Mouse (Mus musculus) liver, embryonic 14.5 days (tissue): ENCODE measurements around the gene D630003M21Rik. TPM values are rescaled to one million over a fixed set of nuclear protein-coding genes. Genes with fewer than 3 reads are reported as not detected.

Experiments used
- ATAC-seq: fragments of 200-750 bp; cut with Nextera tagmentation; 2 replicates; pipeline ENCODE4 v1.8.0; 2017; ENCODE audit warnings: moderate number of reproducible peaks, mild to moderate bottlenecking, moderate library complexity; ENCODE audit not compliant: insufficient read depth
- DNase-seq, 3 experiments: peaks; one replicate each; pipeline ENCODE4 v3.0.0-alpha.2; 2012 to 2013; ENCODE audit warnings: low read depth in 3 of 3, low spot score in 3 of 3
- H3K27ac ChIP-seq: fragments of 300-500 bp; sonication (generic); 2 replicates; pipeline ENCODE4 v1.5.1; 2014; ENCODE audit warnings: moderate library complexity, mild to moderate bottlenecking, control low read depth, inconsistent platforms
- H3K27me3 ChIP-seq: fragments of 300-500 bp; sonication (generic); 2 replicates; pipeline ENCODE4 v1.6.1; 2014; ENCODE audit warnings: mild to moderate bottlenecking, low read length, moderate library complexity; ENCODE audit not compliant: control insufficient read depth, insufficient read depth
- H3K36me3 ChIP-seq: fragments of 300-500 bp; sonication (generic); replicated peaks from 2 replicates; pipeline ENCODE4 v1.6.1; 2014; ENCODE audit warnings: low read depth; ENCODE audit not compliant: control insufficient read depth, insufficient read depth
- H3K4me1 ChIP-seq, 2 experiments: fragments of 200-500 bp in 1 of 2; fragments of 300-500 bp in 1 of 2; sonication (generic) in 1 of 2; replicated peaks; 2 replicates each; pipeline ENCODE4 v1.6.1; 2012 to 2014; ENCODE audit warnings: antibody characterized with exemption in 1 of 2, inconsistent platforms in 1 of 2, low read length in 1 of 2; ENCODE audit not compliant: control insufficient read depth in 2 of 2, insufficient read depth in 2 of 2
- H3K4me2 ChIP-seq: fragments of 300-500 bp; sonication (generic); 2 replicates; pipeline ENCODE4 v1.6.1; 2014; ENCODE audit warnings: low read depth, mild to moderate bottlenecking, control low read depth, moderate library complexity
- H3K4me3 ChIP-seq, 2 experiments: fragments of 200-500 bp in 1 of 2; fragments of 300-500 bp in 1 of 2; sonication (generic) in 1 of 2; 2 replicates each; pipeline ENCODE4 v1.5.1; 2012 to 2014; ENCODE audit warnings: low read depth in 2 of 2, low read length in 2 of 2, mild to moderate bottlenecking in 2 of 2, control low read depth in 1 of 2, inconsistent platforms in 1 of 2, moderate library complexity in 1 of 2; ENCODE audit not compliant: insufficient read depth in 1 of 2
- H3K9ac ChIP-seq: fragments of 300-500 bp; sonication (generic); replicated peaks from 2 replicates; pipeline ENCODE4 v1.6.1; 2014; ENCODE audit warnings: mild to moderate bottlenecking, control low read depth, moderate library complexity
- H3K9me3 ChIP-seq: fragments of 300-500 bp; sonication (generic); 2 replicates; pipeline ENCODE4 v1.6.1; 2016; ENCODE audit warnings: low read length, mixed read lengths; ENCODE audit not compliant: control insufficient read depth
- CTCF ChIP-seq: IDR thresholded peaks from 2 replicates; pipeline ENCODE4 v1.5.1; 2016; ENCODE audit warnings: antibody characterized with exemption, low read depth, control low read depth
- EP300 ChIP-seq: IDR thresholded peaks from 2 replicates; pipeline ENCODE4 v1.6.1; 2016; ENCODE audit warnings: antibody characterized with exemption, low read depth
- WGBS: fragments of 180-500 bp; shearing (Covaris S2); extraction: QIAGEN DNeasy Blood & Tissue Kit; methylation state at CpG from one replicate; pipeline ENCODE4 v1.1.7; 2014; ENCODE audit not compliant: insufficient replicate concordance; 5-methylcytosine and 5-hydroxymethylcytosine counted together
- polyA plus RNA-seq, 2 experiments: library from polyadenylated mRNA; depleted of rRNA in 1 of 2; stranded (reverse) in 1 of 2; unstranded in 1 of 2; fragments of >200 nt; fragmentation: Nextera tagmentation in 1 of 2; extraction: Ambion mirVana in 1 of 2; gene quantifications; 2 replicates each; pipeline versions ENCODE4 v1.2.1 to v1.2.3; 2012 to 2014

D630003M21Rik gene
- polyA plus RNA-seq, 2 experiments: 0.24 to 0.33 TPM

- WGBS: 35% methylated on average over 10 of the region's 10 CpGs
- no peak for ATAC-seq
- peak; percentile 82 for TF ChIP-seq CTCF
- TF ChIP-seq EP300: no peak
- peak in 2 of 3 experiments; percentile 32 to 42 for DNase-seq
- Histone ChIP-seq H3K36me3 (no peaks in the 10 kb centered on the region), H3K4me3 (no peak overlapping the region), H3K27ac (no peak overlapping the region), H3K9ac (no peak overlapping the region), H3K27me3 (no peaks in the 10 kb centered on the region), H3K4me2 (no peak overlapping the region), H3K4me1 (no peaks in the 10 kb centered on the region; a peak in 1 of 4 replicates), H3K9me3 (no peaks in the 10 kb centered on the region)
Observed at GRCm38 (mm10) chr2:158194945-158195640, 33.9 kb downstream of the D630003M21Rik start.

GRCm38 (mm10) chr2:158193611-158194336 lies 35.2 kb downstream of the D630003M21Rik start:
- Histone ChIP-seq H3K27me3 (no peaks in the 10 kb centered on the region; the same call in 1 of the 2 replicates), H3K36me3 (no peaks in the 10 kb centered on the region), H3K4me3 (no peak overlapping the region), H3K4me1 (no peaks in the 10 kb centered on the region; a peak in 1 of 4 replicates), H3K9ac (no peak overlapping the region), H3K4me2 (no peak overlapping the region), H3K27ac (no peak overlapping the region), H3K9me3 (no peaks in the 10 kb centered on the region)
- ATAC-seq: no peak
- TF ChIP-seq CTCF: no peak
- 48% methylated on average over 10 of the region's 10 CpGs for WGBS
- DNase-seq: no peak

GRCm38 (mm10) chr2:158191098-158191497 lies 37.9 kb downstream of the D630003M21Rik start:
- no peak for ATAC-seq
- Histone ChIP-seq H3K4me1 (no peaks in the 10 kb centered on the region; a peak in 1 of 4 replicates), H3K4me2 (no peak overlapping the region), H3K9ac (no peak overlapping the region), H3K9me3 (no peaks in the 10 kb centered on the region), H3K36me3 (no peaks in the 10 kb centered on the region), H3K27me3 (no peaks in the 10 kb centered on the region; the same call in 1 of the 2 replicates), H3K4me3 (no peak overlapping the region), H3K27ac (no peak overlapping the region)
- WGBS: 59% methylated on average over 7 of the region's 7 CpGs
- DNase-seq: no peak
- TF ChIP-seq EP300 (no peak), CTCF (no peak)

GRCm38 (mm10) chr2:158189451-158189850 lies 39.6 kb downstream of the D630003M21Rik start:
- H3K4me2 ChIP-seq: no peak overlapping the region
- no peak overlapping the region for H3K9ac ChIP-seq
- H3K4me3 ChIP-seq: no peak overlapping the region
- WGBS: 48% methylated on average over 11 of the region's 11 CpGs
- TF ChIP-seq EP300 (no peak), CTCF (no peak)
- no peaks in the 10 kb centered on the region; a peak in 1 of 4 replicates for H3K4me1 ChIP-seq
- H3K27ac ChIP-seq: no peak overlapping the region
- no peak for DNase-seq
- no peaks in the 10 kb centered on the region for H3K9me3 ChIP-seq
- ATAC-seq: no peak
- H3K27me3 ChIP-seq: no peaks in the 10 kb centered on the region; the same call in 1 of the 2 replicates
- no peaks in the 10 kb centered on the region for H3K36me3 ChIP-seq

- Histone ChIP-seq H3K9me3 (no peaks in the 10 kb centered on the region), H3K9ac (no peak overlapping the region), H3K27ac (no peak overlapping the region), H3K36me3 (no peaks in the 10 kb centered on the region), H3K4me3 (no peak overlapping the region), H3K4me1 (no peaks in the 10 kb centered on the region), H3K27me3 (no peaks in the 10 kb centered on the region; the same call in 1 of the 2 replicates), H3K4me2 (no peak overlapping the region)
- no peak for DNase-seq
- TF ChIP-seq EP300: no peak
- no peak for TF ChIP-seq CTCF
- no peak for ATAC-seq
- 62% methylated on average over 11 of the region's 11 CpGs for WGBS
Observed at GRCm38 (mm10) chr2:158186206-158186871, 42.7 kb downstream of the D630003M21Rik start.
